Mouse (Mus musculus): Measurements from ENCODE around the gene Mpped2. TPM values are rescaled to one million over a fixed set of nuclear protein-coding genes. Genes with fewer than 3 reads are reported as not detected.

The Mpped2 gene
- total RNA-seq, 2 experiments from 2014 or later = 2.6 to 8.5 TPM

- intact Hi-C loops (cut with DNase I) = no loop called here
- Histone ChIP-seq H3K4me3 (no peak overlapping the region), H3K27ac (no peak overlapping the region)
- no peak for DNase-seq
- no peak for TF ChIP-seq CTCF (IDR thresholded peaks at IDR 0.05)
These were observed 202.9 kb downstream of the Mpped2 start for GRCm38 (mm10) chr2:106896024-106896384.

- intact Hi-C loops (cut with DNase I) = no loop called here
- no peak for DNase-seq
- H3K4me3 ChIP-seq = no peak overlapping the region
- no peak overlapping the region for H3K27ac ChIP-seq
- no peak for TF ChIP-seq CTCF (IDR thresholded peaks at IDR 0.05)
These were observed 218.9 kb downstream of the Mpped2 start for GRCm38 (mm10) chr2:106911951-106912480.
